Mouse (Mus musculus): ENCODE results near the gene Cacna1i. TPM values are rescaled to one million over a fixed set of nuclear protein-coding genes. Genes with fewer than 3 reads are reported as not detected.

Cacna1i gene
- polyA plus RNA-seq, 1 experiment from 2014 or later: 0.08 TPM

- no peaks in the 10 kb centered on the region for H3K9me3 ChIP-seq (replicated peaks)
- H3K4me1 ChIP-seq: no peaks in the 10 kb centered on the region
- H3K36me3 ChIP-seq: no peaks in the 10 kb centered on the region
- no peak overlapping the region for H3K27ac ChIP-seq
- DNase-seq (ENCODE audit: low spot score): no peak
- 84% methylated on average over 8 of the region's 8 CpGs for WGBS
- H3K27me3 ChIP-seq (ENCODE audit: low read depth, poor library complexity, severe bottlenecking): no peaks in the 10 kb centered on the region
- H3K4me3 ChIP-seq: no peak overlapping the region
Measured at GRCm38 (mm10) chr15:80401980-80402379, 114.9 kb downstream of the Cacna1i start.

- DNase-seq (ENCODE audit: low spot score): no peak
- H3K36me3 ChIP-seq: no peaks in the 10 kb centered on the region
- no peaks in the 10 kb centered on the region for H3K9me3 ChIP-seq (replicated peaks)
- no peaks in the 10 kb centered on the region for H3K27me3 ChIP-seq (ENCODE audit: low read depth, poor library complexity, severe bottlenecking)
- peaks cover 8% of the 10 kb centered on the region for H3K4me1 ChIP-seq
- H3K4me3 ChIP-seq: no peak overlapping the region
- H3K27ac ChIP-seq: no peak overlapping the region
- 48% methylated on average over 1 of the region's 1 CpGs for WGBS
Measured at GRCm38 (mm10) chr15:80407873-80408272, 120.8 kb downstream of the Cacna1i start.

- no peak overlapping the region for H3K4me3 ChIP-seq
Measured at GRCm38 (mm10) chr15:80410661-80411060, 123.6 kb downstream of the Cacna1i start.

GRCm38 (mm10) chr15:80413070-80413469, 126.0 kb downstream of the Cacna1i start:
- no peaks in the 10 kb centered on the region for H3K9me3 ChIP-seq (replicated peaks)
- WGBS: 72% methylated on average over 4 of the region's 4 CpGs
- H3K27me3 ChIP-seq (ENCODE audit: low read depth, poor library complexity, severe bottlenecking): no peaks in the 10 kb centered on the region

More at GRCm38 (mm10) chr15:80410661-80411060, 123.6 kb downstream of the Cacna1i start:
- 64% methylated on average over 7 of the region's 7 CpGs for WGBS
- no peak for DNase-seq (ENCODE audit: low spot score)
- H3K9me3 ChIP-seq (replicated peaks): no peaks in the 10 kb centered on the region
- no peaks in the 10 kb centered on the region for H3K36me3 ChIP-seq
- H3K4me1 ChIP-seq: peaks cover 10% of the 10 kb centered on the region
- no peaks in the 10 kb centered on the region for H3K27me3 ChIP-seq (ENCODE audit: low read depth, poor library complexity, severe bottlenecking)
- H3K27ac ChIP-seq: no peak overlapping the region

GRCm38 (mm10) chr15:80413988-80414721, 127.1 kb downstream of the Cacna1i start:
- DNase-seq (ENCODE audit: low spot score): no peak
- Histone ChIP-seq H3K36me3 (no peaks in the 10 kb centered on the region), H3K27me3 (ENCODE audit: low read depth, poor library complexity, severe bottlenecking) (no peaks in the 10 kb centered on the region), H3K27ac (no peak overlapping the region), H3K9me3 (replicated peaks) (no peaks in the 10 kb centered on the region), H3K4me3 (no peak overlapping the region), H3K4me1 (peaks cover 17% of the 10 kb centered on the region)
- WGBS: 92% methylated on average over 17 of the region's 17 CpGs

More at GRCm38 (mm10) chr15:80413070-80413469, 126.0 kb downstream of the Cacna1i start:
- no peak for DNase-seq (ENCODE audit: low spot score)
- Histone ChIP-seq H3K4me3 (no peak overlapping the region), H3K36me3 (no peaks in the 10 kb centered on the region), H3K4me1 (peaks cover 17% of the 10 kb centered on the region), H3K27ac (no peak overlapping the region)

- no peaks in the 10 kb centered on the region for H3K27me3 ChIP-seq (ENCODE audit: low read depth, poor library complexity, severe bottlenecking)
- H3K27ac ChIP-seq: no peak overlapping the region
- no peak overlapping the region for H3K4me3 ChIP-seq
- no peaks in the 10 kb centered on the region for H3K9me3 ChIP-seq (replicated peaks)
- 78% methylated on average over 4 of the region's 4 CpGs for WGBS
- H3K4me1 ChIP-seq: peaks cover 17% of the 10 kb centered on the region
- DNase-seq (ENCODE audit: low spot score): no peak
- H3K36me3 ChIP-seq: no peaks in the 10 kb centered on the region
Measured at GRCm38 (mm10) chr15:80415132-80415531, 128.1 kb downstream of the Cacna1i start.

- no peak overlapping the region for H3K27ac ChIP-seq
- WGBS: 58% methylated on average over 9 of the region's 9 CpGs
Measured at GRCm38 (mm10) chr15:80417066-80417465, 130.0 kb downstream of the Cacna1i start.

GRCm38 (mm10) chr15:80418146-80418545, 131.1 kb downstream of the Cacna1i start:
- no peak overlapping the region for H3K27ac ChIP-seq
- no peaks in the 10 kb centered on the region for H3K9me3 ChIP-seq (replicated peaks)
- no peak for DNase-seq (ENCODE audit: low spot score)
- H3K4me3 ChIP-seq: no peak overlapping the region
- H3K36me3 ChIP-seq: no peaks in the 10 kb centered on the region
- 76% methylated on average over 2 of the region's 2 CpGs for WGBS
- H3K27me3 ChIP-seq (ENCODE audit: low read depth, poor library complexity, severe bottlenecking): no peaks in the 10 kb centered on the region
- H3K4me1 ChIP-seq: peaks cover 15% of the 10 kb centered on the region

More at GRCm38 (mm10) chr15:80417066-80417465, 130.0 kb downstream of the Cacna1i start:
- Histone ChIP-seq H3K36me3 (no peaks in the 10 kb centered on the region), H3K27me3 (ENCODE audit: low read depth, poor library complexity, severe bottlenecking) (no peaks in the 10 kb centered on the region), H3K4me3 (no peak overlapping the region), H3K4me1 (peaks cover 17% of the 10 kb centered on the region), H3K9me3 (replicated peaks) (no peaks in the 10 kb centered on the region)
- no peak for DNase-seq (ENCODE audit: low spot score)

GRCm38 (mm10) chr15:80430324-80430723, 143.3 kb downstream of the Cacna1i start:
- Histone ChIP-seq H3K4me1 (no peaks in the 10 kb centered on the region), H3K27ac (no peak overlapping the region), H3K4me3 (no peak overlapping the region), H3K36me3 (no peaks in the 10 kb centered on the region), H3K9me3 (replicated peaks) (no peaks in the 10 kb centered on the region), H3K27me3 (ENCODE audit: low read depth, poor library complexity, severe bottlenecking) (no peaks in the 10 kb centered on the region)
- no peak for DNase-seq (ENCODE audit: low spot score)
- 89% methylated on average over 11 of the region's 11 CpGs for WGBS

GRCm38 (mm10) chr15:80436961-80437360, 149.9 kb downstream of the Cacna1i start:
- no peaks in the 10 kb centered on the region for H3K27me3 ChIP-seq (ENCODE audit: low read depth, poor library complexity, severe bottlenecking)
- no peak overlapping the region for H3K4me3 ChIP-seq
- no peak for DNase-seq (ENCODE audit: low spot score)
- WGBS: 90% methylated on average over 5 of the region's 5 CpGs
- no peaks in the 10 kb centered on the region for H3K36me3 ChIP-seq
- H3K9me3 ChIP-seq (replicated peaks): no peaks in the 10 kb centered on the region
- H3K4me1 ChIP-seq: peaks cover 10% of the 10 kb centered on the region
- H3K27ac ChIP-seq: no peak overlapping the region

- H3K27ac ChIP-seq: peak overlapping the region; percentile 36
- 89% methylated on average over 9 of the region's 9 CpGs for whole genome bisulfite sequencing
- H3K4me3 ChIP-seq: no peak overlapping the region
- H3K9me3 ChIP-seq (replicated peaks): no peaks in the 10 kb centered on the region
- no peaks in the 10 kb centered on the region for H3K27me3 ChIP-seq (ENCODE audit: low read depth, poor library complexity, severe bottlenecking)
- peaks cover 10% of the 10 kb centered on the region for H3K4me1 ChIP-seq
- H3K36me3 ChIP-seq: no peaks in the 10 kb centered on the region
- no peak for DNase-seq (ENCODE audit: low spot score)
Measured at GRCm38 (mm10) chr15:80437996-80438395, 151.0 kb downstream of the Cacna1i start.

- H3K27ac ChIP-seq: peak overlapping the region; percentile 36
- H3K4me1 ChIP-seq: peaks cover 10% of the 10 kb centered on the region
- no peak for DNase-seq (ENCODE audit: low spot score)
- 81% methylated on average over 9 of the region's 9 CpGs for WGBS
- no peaks in the 10 kb centered on the region for H3K27me3 ChIP-seq (ENCODE audit: low read depth, poor library complexity, severe bottlenecking)
- H3K4me3 ChIP-seq: no peak overlapping the region
- no peaks in the 10 kb centered on the region for H3K36me3 ChIP-seq
- H3K9me3 ChIP-seq (replicated peaks): no peaks in the 10 kb centered on the region
Measured at GRCm38 (mm10) chr15:80438423-80438822, 151.4 kb downstream of the Cacna1i start.

GRCm38 (mm10) chr15:80440195-80440594, 153.2 kb downstream of the Cacna1i start:
- Histone ChIP-seq H3K9me3 (replicated peaks) (no peaks in the 10 kb centered on the region), H3K27me3 (ENCODE audit: low read depth, poor library complexity, severe bottlenecking) (no peaks in the 10 kb centered on the region), H3K36me3 (no peaks in the 10 kb centered on the region), H3K4me1 (peaks cover 10% of the 10 kb centered on the region), H3K27ac (no peak overlapping the region), H3K4me3 (no peak overlapping the region)
- 80% methylated on average over 6 of the region's 6 CpGs for WGBS
- DNase-seq (ENCODE audit: low spot score): no peak
